Mouse (Mus musculus) liver, postnatal 0 days (tissue): ENCODE data around the gene Spint1.

Source experiments
- CTCF ChIP-seq: sonication (generic); IDR thresholded peaks from 2 replicates; pipeline ENCODE4 v1.5.1; 2016; ENCODE audit warnings: antibody characterized with exemption, low read depth
- EP300 ChIP-seq: IDR thresholded peaks from 2 replicates; pipeline ENCODE4 v1.6.1; 2016; ENCODE audit warnings: antibody characterized with exemption, low read depth, mild to moderate bottlenecking

GRCm38 (mm10) chr2:119262978-119263377, 25.8 kb downstream of the Spint1 start:
- no peak for TF ChIP-seq CTCF
- TF ChIP-seq EP300 = no peak
